Mouse (Mus musculus) naive thymus-derived CD4-positive, alpha-beta T cell, adult 2 months (primary cell): Measurements from ENCODE around the gene Rpl21.

Source experiments
- DNase-seq: peaks from one replicate; pipeline ENCODE4 v3.0.0-alpha.2; 2011; ENCODE audit warnings: low read depth

The Rpl21 gene

GRCm38 (mm10) chr5:146833673-146834201 lies 1.0 kb downstream of the Rpl21 start:
- DNase-seq: no peak

DNA sequence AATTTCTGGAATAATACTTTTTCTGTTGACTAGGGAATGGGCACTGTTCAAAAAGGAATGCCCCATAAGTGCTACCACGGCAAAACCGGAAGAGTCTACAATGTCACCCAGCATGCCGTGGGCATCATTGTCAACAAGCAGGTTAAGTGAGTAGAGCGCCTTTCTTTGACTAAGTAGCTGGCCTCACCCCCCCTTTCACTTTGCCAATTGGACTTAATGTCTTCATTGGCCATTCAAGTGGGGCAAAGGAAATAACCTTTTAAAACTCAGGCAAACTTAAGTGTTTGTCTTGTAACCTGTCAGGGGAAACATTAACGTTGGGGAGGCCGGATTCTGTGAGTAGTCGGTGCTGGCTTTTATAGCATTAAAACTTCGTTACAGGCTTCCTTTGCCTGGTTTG lies 2.3 kb downstream of the Rpl21 start:
- DNase-seq: no peak

DNA sequence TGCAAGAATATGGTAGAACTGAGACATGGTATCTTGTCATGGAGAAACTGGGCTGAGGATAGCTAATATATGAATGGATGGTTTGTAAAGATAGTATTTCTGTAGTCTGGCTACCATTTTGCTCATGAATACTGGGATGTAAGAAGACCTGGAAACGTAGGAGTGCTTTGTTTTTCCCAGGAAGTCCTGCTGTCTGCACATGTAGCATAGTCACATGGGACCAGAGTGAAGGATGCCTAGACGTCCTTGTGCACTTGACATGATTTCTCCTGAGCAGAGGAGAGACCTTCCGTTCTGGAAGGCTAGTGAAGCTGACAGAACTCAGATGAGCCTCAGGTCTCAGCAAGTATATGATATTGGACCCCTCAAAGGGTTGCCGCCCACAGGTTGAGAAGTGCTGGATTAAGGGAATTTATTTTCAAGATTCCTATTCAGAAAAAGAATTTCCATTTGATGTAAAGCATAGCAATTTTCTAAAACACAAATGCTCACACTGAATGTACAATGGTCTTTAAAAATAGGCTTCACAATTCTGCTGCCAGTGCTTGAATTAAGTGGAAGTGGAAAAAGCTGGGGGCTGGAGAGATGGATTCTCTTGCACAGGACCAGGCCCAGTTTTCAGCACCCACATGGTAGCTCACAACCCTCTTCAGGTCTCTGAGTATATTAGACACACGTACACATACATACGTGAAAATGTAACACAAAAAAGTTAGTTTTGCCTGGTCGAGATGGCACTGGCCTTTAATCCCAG lies 5.5 kb downstream of the Rpl21 start:
- no peak for DNase-seq

GRCm38 (mm10) chr5:146838836-146839648 lies 6.4 kb downstream of the Rpl21 start:
- no peak for DNase-seq

GRCm38 (mm10) chr5:146839760-146840159 lies 7.1 kb downstream of the Rpl21 start:
- no peak for DNase-seq

DNA sequence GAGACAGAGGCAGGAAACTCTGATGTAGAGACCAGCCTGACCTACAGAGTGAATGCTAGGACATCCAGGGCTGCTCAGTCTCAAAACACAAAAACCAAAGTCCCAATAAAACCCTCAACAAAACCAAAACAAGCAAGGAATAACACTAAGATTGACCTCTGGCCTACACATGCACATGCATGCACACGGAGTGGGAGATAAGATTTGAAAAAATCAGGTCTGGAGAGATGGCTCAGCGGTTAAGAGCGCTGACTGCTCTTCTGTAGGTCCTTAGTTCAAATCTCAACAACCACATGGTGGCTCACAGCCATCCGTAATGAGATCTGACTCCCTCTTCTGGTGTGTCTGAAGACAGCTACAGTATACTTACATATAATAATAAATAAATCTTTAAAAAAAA lies 7.7 kb downstream of the Rpl21 start:
- DNase-seq: no peak

GRCm38 (mm10) chr5:146841301-146841700 lies 8.6 kb downstream of the Rpl21 start:
- DNase-seq: no peak

DNA sequence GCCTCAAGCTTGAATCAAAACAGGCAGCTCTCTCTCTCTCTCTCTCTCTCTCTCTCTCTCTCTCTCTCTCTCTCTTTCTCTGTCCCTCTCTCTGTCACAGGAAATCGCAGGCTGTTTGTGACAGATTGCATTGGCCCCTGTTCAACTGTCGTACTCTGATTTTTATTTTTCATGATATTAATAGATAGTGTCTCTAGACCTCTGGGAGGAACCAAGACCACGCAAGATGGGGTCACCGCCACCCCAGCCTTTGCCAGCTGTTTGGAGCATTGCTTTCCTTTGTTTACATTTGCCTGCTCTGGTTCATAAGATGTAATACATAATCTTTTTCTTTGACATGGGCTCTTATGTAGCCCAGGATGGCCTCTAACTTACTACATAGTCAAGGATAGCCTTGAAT lies 9.3 kb downstream of the Rpl21 start:
- DNase-seq: no peak

- peak; percentile 42 for DNase-seq
Observed at GRCm38 (mm10) chr5:146844301-146844941, 11.7 kb downstream of the Rpl21 start.

DNA sequence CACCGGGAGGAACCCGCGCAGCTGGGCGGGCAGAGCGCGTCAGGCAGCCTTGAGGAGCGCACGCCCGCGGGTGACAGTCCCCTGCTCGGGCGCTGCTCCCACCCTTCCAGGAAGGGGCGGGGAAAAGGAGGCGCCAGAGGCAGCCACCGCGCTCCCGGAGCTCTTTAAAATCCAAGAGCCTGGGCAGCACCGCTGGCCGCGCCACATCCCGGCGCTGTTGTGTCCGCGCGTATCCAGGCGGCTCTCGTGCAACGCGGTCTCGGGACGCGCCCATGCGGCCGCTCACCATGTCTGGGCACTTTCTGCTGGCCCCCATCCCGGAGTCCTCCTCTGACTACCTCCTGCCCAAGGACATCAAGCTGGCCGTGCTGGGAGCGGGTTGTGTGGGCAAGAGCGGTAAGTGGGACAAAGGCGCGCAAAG lies 12.3 kb downstream of the Rpl21 start, which contains the start of gene Rasl11a:
Rasl11a (plus strand) TSS at position 127 of the 421 bp plus-strand sequence.
- peak; percentile 43 for DNase-seq

- no peak for DNase-seq
Observed at GRCm38 (mm10) chr5:146846489-146846888, 13.8 kb downstream of the Rpl21 start.

GRCm38 (mm10) chr5:146848936-146849582 lies 16.4 kb downstream of the Rpl21 start:
- no peak for DNase-seq

DNA sequence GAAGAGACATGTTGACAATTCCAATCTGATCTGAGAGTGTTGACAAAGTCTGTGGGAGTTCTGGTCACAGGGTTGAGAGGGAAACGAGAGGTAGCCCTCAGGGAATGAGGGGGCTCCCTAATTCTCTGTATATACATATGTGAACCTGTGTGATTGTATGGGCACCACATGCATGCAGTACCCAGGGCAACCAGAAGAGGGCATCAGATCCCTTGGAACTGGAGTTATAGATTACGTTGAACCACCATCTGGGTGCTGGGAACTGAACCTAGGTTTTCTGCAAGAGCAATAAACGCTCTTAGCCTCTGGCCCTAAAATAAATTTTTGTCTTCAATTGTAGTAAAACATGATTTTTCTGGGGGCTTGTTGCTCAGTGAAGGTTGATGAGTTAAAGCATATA lies 23.4 kb downstream of the Rpl21 start:
- DNase-seq: no peak

- no peak for DNase-seq
Observed at GRCm38 (mm10) chr5:146857620-146858019, 24.9 kb downstream of the Rpl21 start.

GRCm38 (mm10) chr5:146858772-146859171 lies 26.1 kb downstream of the Rpl21 start:
- no peak for DNase-seq

DNA sequence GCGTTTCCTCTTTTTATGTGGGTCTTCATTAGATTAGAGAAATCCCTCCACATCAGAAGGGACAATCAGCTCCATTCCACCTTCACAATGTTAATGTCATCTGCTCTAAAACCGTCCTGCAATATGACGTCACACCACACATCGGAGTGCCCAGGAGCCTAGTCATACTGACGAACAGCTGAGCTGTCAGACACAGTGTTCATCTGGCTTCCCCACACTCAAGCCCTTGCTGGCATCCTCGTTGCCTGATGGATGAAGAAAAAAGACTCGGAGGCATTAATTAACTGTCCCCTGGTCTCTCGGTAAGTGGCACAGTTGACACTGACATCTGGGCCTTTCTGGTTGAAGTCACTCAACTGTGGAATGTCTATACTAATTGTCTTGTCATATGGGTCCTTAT lies 26.6 kb downstream of the Rpl21 start:
- no peak for DNase-seq

DNA sequence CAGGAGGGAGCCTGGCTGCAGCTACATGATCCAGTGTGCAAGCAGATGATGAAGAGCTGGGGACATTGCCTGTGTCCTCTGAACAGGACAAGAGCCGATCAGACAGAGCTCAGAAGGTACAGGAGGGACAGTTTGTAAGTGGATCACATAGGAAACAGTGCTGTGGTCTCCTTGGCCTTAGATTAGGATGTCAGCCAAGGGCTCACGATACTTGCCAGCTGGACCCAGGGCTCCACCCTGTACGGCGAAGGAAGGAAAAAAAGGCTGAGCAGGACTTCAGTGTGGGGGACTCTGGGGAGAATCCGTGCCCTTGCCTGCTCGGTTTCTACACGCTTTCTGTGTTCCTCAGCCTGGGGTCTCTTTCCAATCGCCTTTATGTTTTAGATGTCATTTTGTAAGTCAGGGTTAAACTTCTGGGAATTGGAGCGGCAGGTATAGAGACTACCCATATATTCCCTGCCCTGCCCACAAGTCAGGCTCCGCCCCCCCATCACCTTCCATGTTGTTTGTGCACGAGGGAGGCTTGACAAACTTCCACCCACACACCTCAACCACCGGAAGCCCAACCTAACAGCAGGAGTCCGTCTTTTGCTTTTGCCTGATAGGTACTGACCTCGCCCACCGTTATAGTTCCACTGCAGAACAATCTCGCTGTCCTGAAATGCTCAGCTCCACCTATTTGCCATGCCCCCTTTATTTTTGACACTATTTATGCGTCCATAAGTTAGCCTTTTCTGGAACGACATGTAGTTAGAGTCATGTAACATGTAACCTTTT lies 27.7 kb downstream of the Rpl21 start:
- DNase-seq: no peak

- no peak for DNase-seq
Observed at GRCm38 (mm10) chr5:146861588-146861987, 28.9 kb downstream of the Rpl21 start.

GRCm38 (mm10) chr5:146865511-146865910 lies 32.8 kb downstream of the Rpl21 start:
- DNase-seq: peak; percentile 33

- DNase-seq: no peak
Observed at GRCm38 (mm10) chr5:146866277-146866676, 33.6 kb downstream of the Rpl21 start.
